Mouse (Mus musculus) brain, embryonic 18.5 days (tissue): ENCODE measurements around the gene Arid5b.

ENCODE experiments used
- DNase-seq: peaks from one replicate; pipeline ENCODE4 v3.0.0-alpha.2; 2012; ENCODE audit warnings: low read depth, low spot score

Arid5b gene

GRCm38 (mm10) chr10:68193561-68193960 lies 85.0 kb downstream of the Arid5b start:
- DNase-seq = no peak

- DNase-seq = no peak
Observed at GRCm38 (mm10) chr10:68192824-68193255, 85.7 kb downstream of the Arid5b start.

- DNase-seq = no peak
Observed at GRCm38 (mm10) chr10:68191691-68192380, 86.7 kb downstream of the Arid5b start.

- no peak for DNase-seq
Observed at GRCm38 (mm10) chr10:68191146-68191545, 87.4 kb downstream of the Arid5b start.

GRCm38 (mm10) chr10:68189847-68190246 lies 88.7 kb downstream of the Arid5b start:
- no peak for DNase-seq

- DNase-seq = no peak
Observed at GRCm38 (mm10) chr10:68183096-68183495, 95.4 kb downstream of the Arid5b start.

- DNase-seq = no peak
Observed at GRCm38 (mm10) chr10:68182266-68182665, 96.3 kb downstream of the Arid5b start.

- no peak for DNase-seq
Observed at GRCm38 (mm10) chr10:68181156-68181555, 97.4 kb downstream of the Arid5b start.

- DNase-seq = no peak
Observed at GRCm38 (mm10) chr10:68180721-68181120, 97.8 kb downstream of the Arid5b start.

- no peak for DNase-seq
Observed at GRCm38 (mm10) chr10:68180151-68180550, 98.4 kb downstream of the Arid5b start.

- no peak for DNase-seq
Observed at GRCm38 (mm10) chr10:68179741-68180140, 98.8 kb downstream of the Arid5b start.

- DNase-seq = no peak
Observed at GRCm38 (mm10) chr10:68179339-68179738, 99.2 kb downstream of the Arid5b start.

- DNase-seq = no peak
Observed at GRCm38 (mm10) chr10:68177697-68178485, 100.6 kb downstream of the Arid5b start.

- DNase-seq = no peak
Observed at GRCm38 (mm10) chr10:68175811-68176210, 102.7 kb downstream of the Arid5b start.

- DNase-seq = no peak
Observed at GRCm38 (mm10) chr10:68173634-68174033, 104.9 kb downstream of the Arid5b start.

- no peak for DNase-seq
Observed at GRCm38 (mm10) chr10:68172906-68173305, 105.6 kb downstream of the Arid5b start.

GRCm38 (mm10) chr10:68171974-68172373 lies 106.6 kb downstream of the Arid5b start:
- no peak for DNase-seq

GRCm38 (mm10) chr10:68168613-68169012 lies 109.9 kb downstream of the Arid5b start:
- no peak for DNase-seq

GRCm38 (mm10) chr10:68168141-68168540 lies 110.4 kb downstream of the Arid5b start:
- no peak for DNase-seq

GRCm38 (mm10) chr10:68167118-68167517 lies 111.4 kb downstream of the Arid5b start:
- no peak for DNase-seq

- no peak for DNase-seq
Observed at GRCm38 (mm10) chr10:68166695-68167086, 111.8 kb downstream of the Arid5b start.

GRCm38 (mm10) chr10:68165709-68166694 lies 112.5 kb downstream of the Arid5b start:
- DNase-seq = no peak
